Mouse (Mus musculus) intestine, embryonic 15.5 days (tissue): ENCODE measurements around the gene Tomm40. TPM values are rescaled to one million over a fixed set of nuclear protein-coding genes. Genes with fewer than 3 reads are reported as not detected.

Experiments used
- ATAC-seq: fragments of 200-750 bp; cut with Nextera tagmentation; 2 replicates; pipeline ENCODE4 v1.8.0; 2017; ENCODE audit warnings: moderate TSS enrichment, moderate library complexity
- H3K27ac ChIP-seq: fragments of 300-500 bp; sonication (generic); 2 replicates; pipeline ENCODE4 v1.5.1; 2015; ENCODE audit warnings: mild to moderate bottlenecking, inconsistent platforms
- H3K27me3 ChIP-seq: fragments of 300-500 bp; sonication (generic); replicated peaks from 2 replicates; pipeline ENCODE4 v1.6.1; 2015; ENCODE audit warnings: inconsistent platforms
- H3K36me3 ChIP-seq: fragments of 300-500 bp; sonication (generic); 2 replicates; pipeline ENCODE4 v1.6.1; 2015; ENCODE audit warnings: inconsistent platforms
- H3K4me1 ChIP-seq: fragments of 300-500 bp; sonication (generic); replicated peaks from 2 replicates; pipeline ENCODE4 v1.6.1; 2015; ENCODE audit warnings: inconsistent platforms
- H3K4me2 ChIP-seq: fragments of 300-500 bp; sonication (generic); replicated peaks from 2 replicates; pipeline ENCODE4 v1.6.1; 2015; ENCODE audit warnings: mild to moderate bottlenecking, inconsistent platforms
- H3K4me3 ChIP-seq: fragments of 300-500 bp; sonication (generic); replicated peaks from 2 replicates; pipeline ENCODE4 v1.5.1; 2015; ENCODE audit warnings: inconsistent platforms
- H3K9ac ChIP-seq: fragments of 300-500 bp; sonication (generic); 2 replicates; pipeline ENCODE4 v1.6.1; 2015; ENCODE audit warnings: inconsistent platforms
- H3K9me3 ChIP-seq: fragments of 300-500 bp; sonication (generic); 2 replicates; pipeline ENCODE4 v1.6.1; 2016; ENCODE audit warnings: inconsistent platforms
- whole genome bisulfite sequencing: fragments of 180-500 bp; shearing (Covaris S2); methylation state at CpG from one replicate; pipeline ENCODE4 v1.1.7; 2015; 5-methylcytosine and 5-hydroxymethylcytosine counted together
- polyA plus RNA-seq: library from polyadenylated mRNA; unstranded; fragments of >200 nt; fragmentation: Nextera tagmentation; extraction: Ambion mirVana; gene quantifications from 2 replicates; pipeline ENCODE4 v1.2.1, GENCODE M21; 2015

The Tomm40 gene
- polyA plus RNA-seq, 1 experiment from 2014 or later: 208 TPM

DNA sequence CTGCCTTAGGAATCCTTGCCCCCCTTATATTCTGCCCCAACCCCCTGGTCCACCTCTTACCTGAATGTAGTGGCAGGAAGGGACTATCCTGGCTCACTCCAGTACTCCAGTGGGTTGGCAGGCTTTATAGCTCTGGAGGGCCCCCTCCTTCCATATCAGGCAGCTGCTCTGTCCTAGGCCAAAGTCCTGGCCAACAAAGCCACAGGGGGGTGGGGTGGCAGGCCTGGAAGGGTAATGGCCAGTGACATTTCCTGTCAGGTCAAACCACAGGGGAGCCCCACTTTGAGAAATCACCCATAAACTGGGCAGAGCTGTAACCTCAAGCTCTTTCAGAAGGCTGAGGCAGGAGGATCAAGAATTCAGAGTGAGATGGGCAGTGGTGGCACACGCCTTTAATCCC lies 38.6 kb downstream of the Tomm40 start:
- 70% methylated on average over 1 of the region's 1 CpGs for WGBS
- H3K4me2 ChIP-seq: no peak overlapping the region
- ATAC-seq: peak; percentile 71

DNA sequence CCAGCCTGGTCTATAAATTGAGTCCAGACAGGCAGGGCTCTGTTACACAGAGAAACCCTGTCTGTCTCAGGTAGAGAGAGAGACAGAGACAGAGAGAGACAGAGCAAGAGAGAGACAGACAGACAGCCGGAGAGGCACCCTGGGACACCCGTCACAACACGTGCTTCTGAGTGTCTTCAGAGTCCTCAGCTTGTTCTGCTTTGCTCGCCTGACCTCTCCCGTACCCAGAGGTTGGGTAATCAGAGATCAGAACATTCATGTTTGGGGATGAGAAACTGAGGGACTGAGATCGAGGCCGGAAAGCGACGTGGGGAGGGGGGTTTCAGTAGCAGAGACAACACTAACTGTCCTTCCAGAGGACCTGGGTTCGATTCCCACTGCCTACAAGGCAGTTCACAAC lies 39.4 kb downstream of the Tomm40 start:
- H3K4me2 ChIP-seq: no peak overlapping the region; the same call in 1 of the 2 replicates
- WGBS: 87% methylated on average over 10 of the region's 10 CpGs
- no peak for ATAC-seq

More for the DNA sequence above, 38.6 kb downstream of the Tomm40 start:
- Histone ChIP-seq H3K4me1 (0 out of 2 replicates have a peak, but pooled peaks cover 7% of the 10 kb centered on the region), H3K9ac (no peak overlapping the region), H3K9me3 (no peaks in the 10 kb centered on the region), H3K36me3 (no peaks in the 10 kb centered on the region), H3K4me3 (no peak overlapping the region), H3K27ac (no peak overlapping the region), H3K27me3 (no peaks in the 10 kb centered on the region)

DNA sequence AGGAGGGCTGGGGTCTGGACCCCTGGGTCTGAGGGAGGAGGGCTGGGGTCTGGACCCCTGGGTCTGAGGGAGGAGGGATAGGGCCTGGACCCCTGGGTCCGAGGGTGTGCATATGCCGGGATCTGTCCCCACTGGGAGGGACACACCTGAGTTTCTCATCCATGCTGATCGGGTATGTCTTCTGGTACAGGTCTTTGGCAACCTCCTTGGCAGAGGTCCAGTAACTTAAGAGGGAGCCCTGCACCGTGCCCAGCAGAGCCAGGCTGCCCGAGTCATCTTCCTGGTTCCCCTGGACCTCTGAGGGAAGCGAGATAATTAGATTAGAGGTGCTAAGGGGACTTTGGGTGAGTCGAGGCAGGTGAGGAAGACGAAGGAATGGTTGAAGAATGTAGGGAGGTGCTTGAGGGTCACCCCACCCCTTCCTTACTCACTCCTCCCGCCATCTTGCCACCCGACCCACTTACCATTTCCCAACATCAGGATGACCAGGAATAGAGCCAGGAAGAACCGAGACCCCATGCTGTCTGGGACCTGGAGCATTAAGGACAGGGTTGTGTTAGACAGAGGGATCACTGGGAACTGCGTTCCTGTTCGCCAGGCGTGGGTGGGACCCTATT lies 42.0 kb downstream of the Tomm40 start:
- WGBS: 57% methylated on average over 14 of the region's 14 CpGs
- no peak overlapping the region for H3K9ac ChIP-seq
- no peaks in the 10 kb centered on the region for H3K36me3 ChIP-seq
- H3K4me1 ChIP-seq: peaks cover 11% of the 10 kb centered on the region; the same call in 1 of the 2 replicates
- no peaks in the 10 kb centered on the region for H3K9me3 ChIP-seq
- no peak overlapping the region for H3K4me3 ChIP-seq
- no peak for ATAC-seq
- no peaks in the 10 kb centered on the region for H3K27me3 ChIP-seq
- no peak overlapping the region for H3K27ac ChIP-seq
- no peak overlapping the region for H3K4me2 ChIP-seq

More for the DNA sequence above, 39.4 kb downstream of the Tomm40 start:
- Histone ChIP-seq H3K27ac (no peak overlapping the region), H3K4me1 (0 out of 2 replicates have a peak, but pooled peaks cover 7% of the 10 kb centered on the region), H3K4me3 (no peak overlapping the region), H3K9ac (no peak overlapping the region), H3K9me3 (no peaks in the 10 kb centered on the region), H3K27me3 (no peaks in the 10 kb centered on the region), H3K36me3 (no peaks in the 10 kb centered on the region)

DNA sequence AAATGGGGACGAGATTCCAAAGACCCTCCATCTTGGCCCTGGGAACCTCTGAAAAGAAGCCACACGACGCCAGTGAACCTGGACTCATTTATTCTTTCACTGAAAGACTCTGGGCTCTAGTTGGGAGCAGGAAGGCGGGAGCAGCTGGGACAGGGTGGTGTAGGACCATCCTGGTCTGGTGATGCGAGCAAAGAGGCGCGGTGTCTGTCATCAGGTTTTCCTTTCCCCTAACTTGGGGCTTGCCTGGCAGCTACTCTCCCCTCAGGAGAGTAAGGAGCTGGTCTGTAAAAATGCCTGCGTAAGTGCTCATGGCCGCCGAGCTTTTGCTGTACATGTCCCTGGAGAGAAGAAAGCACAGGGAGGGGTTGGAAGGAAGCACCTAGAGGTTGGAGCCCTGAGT lies 43.7 kb downstream of the Tomm40 start:
- Histone ChIP-seq H3K27me3 (no peaks in the 10 kb centered on the region), H3K4me3 (no peak overlapping the region), H3K9ac (no peak overlapping the region), H3K9me3 (no peaks in the 10 kb centered on the region), H3K4me1 (peaks cover 4% of the 10 kb centered on the region; the same call in 1 of the 2 replicates), H3K27ac (no peak overlapping the region), H3K4me2 (no peak overlapping the region), H3K36me3 (no peaks in the 10 kb centered on the region)
- no peak for ATAC-seq
- WGBS: 71% methylated on average over 10 of the region's 10 CpGs

DNA sequence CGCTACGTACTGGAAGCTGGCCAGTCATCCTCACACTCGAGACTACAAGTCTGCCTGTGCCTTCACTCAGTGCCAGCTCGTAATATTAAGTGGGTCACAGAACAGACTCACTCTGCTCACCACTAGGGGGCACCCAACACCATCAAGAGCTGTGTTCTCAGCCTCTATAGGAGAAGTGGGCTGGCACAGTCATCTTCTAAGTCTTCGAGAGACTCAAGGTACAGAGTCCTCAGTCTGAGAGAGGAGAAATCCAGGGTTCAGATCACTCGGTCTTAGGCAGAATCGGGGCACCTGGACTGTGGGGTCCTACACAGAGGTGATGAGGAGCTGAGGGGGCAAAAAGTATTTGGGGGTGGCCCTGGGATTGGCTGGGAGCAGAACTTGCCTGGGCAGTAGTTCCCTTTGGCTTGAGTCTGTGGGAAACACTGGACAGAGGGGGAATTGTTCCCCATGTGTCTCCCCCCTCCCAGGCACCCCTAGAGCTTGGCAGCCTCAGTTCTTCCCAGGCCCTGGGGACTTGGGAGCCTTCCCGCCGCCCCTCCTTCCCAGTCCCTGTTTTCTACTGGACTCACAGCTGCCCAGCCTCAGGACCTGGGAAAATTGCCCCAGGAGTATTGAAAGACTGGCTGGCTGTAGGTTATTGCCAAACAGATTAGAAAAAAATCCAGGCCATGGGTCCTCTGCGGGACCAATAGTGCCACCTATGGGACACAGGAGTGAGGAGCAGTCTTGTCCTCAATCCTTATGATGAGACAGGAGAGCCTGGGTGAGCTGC lies 46.1 kb downstream of the Tomm40 start:
- peak overlapping the region; percentile 44 for H3K4me2 ChIP-seq
- peaks cover 8% of the 10 kb centered on the region for H3K4me1 ChIP-seq
- H3K9ac ChIP-seq: peak overlapping the region; percentile 24; the same call in 1 of the 2 replicates
- ATAC-seq: peak; percentile 81
- no peaks in the 10 kb centered on the region for H3K27me3 ChIP-seq
- H3K27ac ChIP-seq: peak overlapping the region; percentile 80
- H3K9me3 ChIP-seq: no peaks in the 10 kb centered on the region
- no peaks in the 10 kb centered on the region for H3K36me3 ChIP-seq
- H3K4me3 ChIP-seq: 0 out of 2 replicates have a peak overlapping the region, but pooled peaks have one; percentile 7
- whole genome bisulfite sequencing: 9% methylated on average over 10 of the region's 10 CpGs

DNA sequence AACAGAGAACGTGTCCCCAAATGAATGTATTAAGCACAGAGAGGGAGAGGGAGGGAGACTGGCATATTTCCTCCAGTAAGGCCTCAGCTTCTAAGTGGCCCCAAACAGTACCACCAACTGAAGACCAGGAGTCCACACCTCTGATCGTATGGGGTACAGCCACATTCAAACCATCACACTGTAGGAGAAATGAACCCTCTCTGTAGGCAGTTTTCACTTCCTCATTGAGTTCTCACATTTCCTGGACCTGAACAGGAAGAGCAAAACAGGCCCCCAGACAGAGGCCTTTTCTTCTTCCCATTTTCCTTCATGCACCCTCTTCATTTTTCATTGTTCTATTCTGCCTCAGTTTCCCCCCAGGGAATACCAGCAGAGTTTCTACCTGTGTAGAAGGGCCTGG lies 47.8 kb downstream of the Tomm40 start:
- Histone ChIP-seq H3K4me2 (no peak overlapping the region), H3K9me3 (no peaks in the 10 kb centered on the region), H3K27ac (no peak overlapping the region), H3K36me3 (no peaks in the 10 kb centered on the region), H3K9ac (no peak overlapping the region), H3K27me3 (no peaks in the 10 kb centered on the region), H3K4me1 (peaks cover 21% of the 10 kb centered on the region), H3K4me3 (no peak overlapping the region)
- 69% methylated on average over 2 of the region's 2 CpGs for WGBS
- no peak for ATAC-seq

DNA sequence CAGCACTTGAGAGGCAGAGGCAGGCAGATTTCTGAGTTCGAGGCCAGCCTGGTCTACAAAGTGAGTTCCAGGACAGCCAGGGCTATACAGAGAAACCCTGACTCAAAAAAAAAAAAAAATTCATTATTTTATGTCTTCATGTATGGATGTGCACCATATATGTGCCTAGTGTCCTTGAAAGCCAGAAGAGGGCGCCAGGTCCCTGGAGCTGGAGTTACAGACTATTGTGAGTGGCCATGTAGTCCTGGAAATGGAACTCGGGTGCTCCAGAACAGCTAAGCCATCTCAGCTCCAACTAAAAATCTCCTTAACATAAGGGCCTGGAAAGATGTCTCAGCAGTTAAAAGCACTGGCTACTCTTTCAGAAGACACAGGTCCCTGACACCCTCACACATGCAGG lies 48.5 kb downstream of the Tomm40 start:
- H3K4me3 ChIP-seq: no peak overlapping the region
- H3K4me2 ChIP-seq: no peak overlapping the region
- H3K9me3 ChIP-seq: no peaks in the 10 kb centered on the region
- peaks cover 21% of the 10 kb centered on the region for H3K4me1 ChIP-seq
- ATAC-seq: no peak
- no peaks in the 10 kb centered on the region for H3K27me3 ChIP-seq
- H3K27ac ChIP-seq: no peak overlapping the region
- H3K36me3 ChIP-seq: no peaks in the 10 kb centered on the region
- WGBS: 64% methylated on average over 3 of the region's 3 CpGs
- H3K9ac ChIP-seq: no peak overlapping the region

DNA sequence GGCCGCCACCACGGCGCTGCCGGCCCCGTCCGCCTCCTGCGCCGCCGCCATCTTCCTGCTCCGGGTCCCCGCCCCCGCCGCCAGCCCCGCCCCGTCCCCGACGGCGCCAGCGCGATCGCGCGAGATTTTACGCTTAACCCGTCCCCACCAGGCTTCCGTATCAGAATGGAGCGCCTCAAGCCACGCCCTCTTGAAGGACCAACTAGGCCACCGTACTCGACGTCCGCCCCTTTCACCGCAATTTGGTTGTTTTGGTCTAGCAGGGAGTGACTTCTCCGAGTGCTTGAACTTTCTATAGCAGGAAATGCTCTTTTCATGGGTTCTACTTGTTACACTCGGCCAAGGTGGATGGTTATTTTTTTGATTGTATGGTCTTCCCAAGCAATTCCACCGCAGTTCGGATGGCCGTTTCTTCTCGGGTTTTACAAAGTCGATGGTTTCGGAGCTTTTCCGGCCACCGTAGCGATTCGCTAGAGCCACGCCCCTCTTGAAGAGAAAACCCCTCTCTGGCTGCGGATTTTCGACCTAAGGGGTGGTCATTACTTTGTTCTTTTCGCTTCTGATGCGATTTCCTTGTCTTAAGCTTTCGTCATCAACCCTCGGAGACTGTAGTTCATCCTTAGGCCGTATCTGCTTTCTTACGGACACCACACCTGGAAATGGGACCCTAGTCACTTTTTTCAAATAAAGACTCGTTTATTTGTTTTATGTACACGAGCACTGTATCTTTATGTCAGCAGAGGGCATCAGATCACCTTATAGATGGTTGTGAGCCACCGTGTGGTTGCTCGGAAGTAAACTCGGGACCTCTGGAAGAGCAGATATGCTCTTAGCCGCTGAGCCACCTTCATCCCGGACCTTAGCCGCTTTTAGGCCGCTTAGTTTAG lies 50.0 kb downstream of the Tomm40 start, which contains the start of gene Clptm1:
Clptm1 (minus strand) TSS at position 79 of the 887 bp plus-strand sequence.
- Histone ChIP-seq H3K4me2 (peak within 1 kb of the TSS; percentile 72), H3K36me3 (no peaks in the 10 kb centered on the region), H3K27ac (peak within 1 kb of the TSS; percentile 88), H3K4me3 (peak within 1 kb of the TSS; percentile 95), H3K9me3 (no peaks in the 10 kb centered on the region), H3K27me3 (no peaks in the 10 kb centered on the region), H3K4me1 (peaks cover 21% of the 10 kb centered on the region), H3K9ac (peak within 1 kb of the TSS; percentile 86)
- under 1% methylated on average over 63 of the region's 63 CpGs for WGBS
- peak; percentile 87 for ATAC-seq

DNA sequence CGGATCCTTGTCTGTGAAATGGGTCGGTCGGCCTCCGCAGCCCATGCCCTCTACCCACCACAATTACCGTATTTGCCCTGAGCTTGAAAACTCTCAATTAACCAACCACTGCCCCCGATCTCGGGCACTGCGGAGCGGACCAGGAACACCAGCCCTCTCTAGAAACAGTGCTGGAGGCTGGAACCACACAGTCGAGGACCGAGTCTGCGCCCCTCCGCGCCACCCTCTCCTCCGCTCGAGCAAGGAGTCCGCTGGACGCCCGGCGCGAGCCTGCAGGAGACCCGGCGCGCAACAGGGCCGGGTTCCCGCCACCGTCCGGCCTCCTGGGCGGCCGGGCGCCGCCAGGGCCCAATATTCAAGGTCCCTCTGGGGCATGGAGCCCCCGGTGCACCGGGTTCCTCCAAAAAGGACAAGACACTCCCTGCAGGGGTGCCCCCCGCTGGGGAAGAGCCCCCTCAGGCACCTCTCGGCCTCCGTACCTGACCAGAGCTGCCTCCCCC lies 50.7 kb downstream of the Tomm40 start:
- H3K27me3 ChIP-seq: no peaks in the 10 kb centered on the region
- peak overlapping the region; percentile 95 for H3K4me3 ChIP-seq
- H3K27ac ChIP-seq: peak overlapping the region; percentile 88; the same call in 1 of the 2 replicates
- H3K9me3 ChIP-seq: no peaks in the 10 kb centered on the region
- peak; percentile 52 for ATAC-seq
- peak overlapping the region; percentile 72 for H3K4me2 ChIP-seq
- peak overlapping the region; percentile 86 for H3K9ac ChIP-seq
- H3K36me3 ChIP-seq: no peaks in the 10 kb centered on the region
- peaks cover 21% of the 10 kb centered on the region for H3K4me1 ChIP-seq
- WGBS: under 1% methylated on average over 37 of the region's 37 CpGs

DNA sequence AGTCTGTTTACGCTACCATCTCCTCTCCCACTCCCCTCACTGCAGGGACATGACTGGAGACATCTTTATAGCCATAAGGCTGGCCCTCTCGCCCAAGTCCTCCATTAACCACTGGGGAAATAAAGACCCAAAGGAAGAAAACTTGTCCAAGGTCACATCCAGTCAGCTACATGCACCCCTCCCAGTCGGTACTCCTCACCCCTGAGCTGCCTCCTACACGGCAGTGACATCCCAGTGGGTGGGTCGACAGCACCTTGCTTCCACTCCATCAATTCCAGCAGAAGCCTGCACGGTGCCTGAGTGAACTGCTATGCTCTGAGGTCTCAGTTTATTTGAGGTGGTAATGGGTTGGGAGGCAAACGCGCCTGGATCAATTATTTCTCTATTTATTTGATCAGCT lies 51.3 kb downstream of the Tomm40 start:
- H3K4me3 ChIP-seq: peak overlapping the region; percentile 95
- no peaks in the 10 kb centered on the region for H3K9me3 ChIP-seq
- 9% methylated on average over 8 of the region's 8 CpGs for WGBS
- H3K27ac ChIP-seq: no peak overlapping the region
- H3K9ac ChIP-seq: peak overlapping the region; percentile 86
- H3K27me3 ChIP-seq: no peaks in the 10 kb centered on the region
- no peak for ATAC-seq
- H3K4me1 ChIP-seq: peaks cover 17% of the 10 kb centered on the region
- no peaks in the 10 kb centered on the region for H3K36me3 ChIP-seq
- peak overlapping the region; percentile 72 for H3K4me2 ChIP-seq

DNA sequence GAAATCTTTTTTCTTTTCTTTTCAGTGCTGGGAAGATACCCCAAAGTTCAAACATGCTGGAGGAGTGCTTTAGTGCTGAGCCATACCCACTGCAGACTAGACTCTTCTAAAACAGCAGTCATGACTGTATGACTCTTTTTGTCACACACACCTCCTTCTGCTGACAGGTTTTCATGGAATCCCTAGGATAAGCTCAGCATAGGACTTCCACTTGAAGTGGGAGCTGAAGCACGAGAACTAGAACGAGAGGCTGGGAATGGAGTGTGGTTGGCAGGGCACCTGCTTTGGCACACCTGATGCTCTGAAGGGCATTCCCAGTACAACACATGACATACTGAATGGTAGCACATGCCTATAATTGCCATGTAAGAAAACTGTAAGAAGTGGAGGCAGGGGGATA lies 62.6 kb downstream of the Tomm40 start:
- H3K36me3 ChIP-seq: peaks cover 65% of the 10 kb centered on the region
- 96% methylated on average over 2 of the region's 2 CpGs for WGBS

More for the DNA sequence above, 62.6 kb downstream of the Tomm40 start:
- Histone ChIP-seq H3K4me3 (no peak overlapping the region), H3K27ac (no peak overlapping the region), H3K9ac (no peak overlapping the region), H3K4me2 (no peak overlapping the region), H3K9me3 (no peaks in the 10 kb centered on the region), H3K27me3 (no peaks in the 10 kb centered on the region), H3K4me1 (no peaks in the 10 kb centered on the region)
- no peak for ATAC-seq
